Mouse (Mus musculus) myocyte (in vitro differentiated cells): ENCODE data around the gene H1foo. TPM values are rescaled to one million over a fixed set of nuclear protein-coding genes. Genes with fewer than 3 reads are reported as not detected.

Source experiments
- H3K27me3 ChIP-seq: one replicate; pipeline ENCODE4 v1.6.1; 2011; ENCODE audit not compliant: control insufficient read depth, insufficient read depth, insufficient read length
- H3K36me3 ChIP-seq: one replicate; pipeline ENCODE4 v1.6.1; 2011; ENCODE audit not compliant: control insufficient read depth, insufficient read depth
- H3K4me2 ChIP-seq: one replicate; pipeline ENCODE4 v1.6.1; 2011; ENCODE audit warnings: low read depth, control low read depth
- H3K4me3 ChIP-seq: one replicate; pipeline ENCODE4 v1.5.1; 2011; ENCODE audit warnings: mild to moderate bottlenecking, control low read depth, moderate library complexity
- H3K79me2 ChIP-seq: one replicate; pipeline ENCODE4 v1.6.1; 2011; ENCODE audit not compliant: control insufficient read depth, insufficient read depth
- H3ac ChIP-seq: one replicate; pipeline ENCODE4 v1.6.1; 2011; ENCODE audit not compliant: control insufficient read depth, insufficient read length
- CEBPB ChIP-seq: IDR thresholded peaks from 2 replicates; pipeline ENCODE4 v1.6.1; 2011; ENCODE audit warnings: mild to moderate bottlenecking, moderate library complexity; ENCODE audit not compliant: poor library complexity, insufficient read depth, severe bottlenecking
- E2F4 ChIP-seq: IDR thresholded peaks from one replicate; pipeline ENCODE4 v1.6.1; 2011; ENCODE audit warnings: mild to moderate bottlenecking, control low read depth, moderate library complexity; ENCODE audit not compliant: insufficient read depth
- MAX ChIP-seq: IDR thresholded peaks from one replicate; pipeline ENCODE4 v1.6.1; 2011; ENCODE audit warnings: low read depth, mild to moderate bottlenecking, control low read depth
- MYOD1 ChIP-seq, 3 experiments: IDR thresholded peaks; one replicate each; pipeline ENCODE4 v1.6.1; 2011; ENCODE audit warnings: control low read depth in 2 of 3, low read depth in 2 of 3, mild to moderate bottlenecking in 2 of 3, moderate library complexity in 1 of 3; ENCODE audit not compliant: insufficient read length in 2 of 3, control insufficient read depth in 1 of 3
- MYOG ChIP-seq, 3 experiments: IDR thresholded peaks; one replicate each; pipeline ENCODE4 v1.6.1; 2011; ENCODE audit warnings: control low read depth in 2 of 3, low read depth in 2 of 3, mild to moderate bottlenecking in 2 of 3; ENCODE audit not compliant: insufficient read length in 2 of 3, control insufficient read depth in 1 of 3, insufficient read depth in 1 of 3
- POLR2A ChIP-seq: IDR thresholded peaks from one replicate; pipeline ENCODE4 v1.6.1; 2011; ENCODE audit warnings: low read depth, mild to moderate bottlenecking, control low read depth, moderate library complexity; ENCODE audit not compliant: insufficient read length
- POLR2AphosphoS2 ChIP-seq: IDR thresholded peaks from one replicate; pipeline ENCODE4 v1.6.1; 2011; ENCODE audit warnings: low read depth, control low read depth; ENCODE audit not compliant: insufficient read length
- REST ChIP-seq: IDR thresholded peaks from one replicate; pipeline ENCODE4 v1.6.1; 2011; ENCODE audit warnings: mild to moderate bottlenecking, control low read depth, moderate library complexity; ENCODE audit not compliant: insufficient read depth, insufficient read length
- SRF ChIP-seq: IDR thresholded peaks from one replicate; pipeline ENCODE4 v1.6.1; 2011; ENCODE audit warnings: low read depth; ENCODE audit not compliant: control insufficient read depth, insufficient read length
- TCF12 ChIP-seq: IDR thresholded peaks from one replicate; pipeline ENCODE4 v1.6.1; 2011; ENCODE audit warnings: mild to moderate bottlenecking, control low read depth; ENCODE audit not compliant: poor library complexity, insufficient read depth, severe bottlenecking
- TCF3 ChIP-seq: IDR thresholded peaks from one replicate; pipeline ENCODE4 v1.6.1; 2011; ENCODE audit warnings: low read depth, control low read depth; ENCODE audit not compliant: insufficient read length
- USF1 ChIP-seq: IDR thresholded peaks from one replicate; pipeline ENCODE4 v1.6.1; 2011; ENCODE audit warnings: low read depth, mild to moderate bottlenecking, control low read depth, moderate library complexity
- polyA plus RNA-seq: library from polyadenylated mRNA; unstranded; fragments of >200 nt; fragmentation: generic; extraction: Trizol; gene quantifications from one replicate; pipeline ENCODE4 v1.2.1, GENCODE M21; 2012; ENCODE audit warnings: missing spikeins

Gene H1foo
- polyA plus RNA-seq, 1 experiment = not detected

DNA sequence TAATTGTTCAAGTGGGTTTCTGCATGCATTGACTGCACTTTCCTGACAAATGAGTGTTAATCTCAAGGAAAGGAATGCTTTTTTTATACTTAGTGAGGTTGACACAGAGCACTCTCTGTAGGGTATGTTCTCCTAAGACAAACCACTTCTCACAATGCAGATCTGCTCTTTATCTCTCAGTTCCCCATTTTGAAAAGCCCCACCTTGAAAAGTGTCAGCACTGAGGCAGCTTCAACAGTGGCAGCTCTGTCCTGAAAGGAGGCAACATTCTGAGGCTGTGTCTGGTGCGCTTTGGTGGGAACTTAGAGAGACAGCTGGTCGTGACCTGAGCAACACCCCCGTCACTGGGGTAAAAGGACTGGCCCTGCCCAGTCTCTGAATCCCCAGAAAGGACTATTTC, 35.7 kb upstream of the H1foo start:
- H3K4me3 ChIP-seq = no peak overlapping the region
- H3K27me3 ChIP-seq = no peaks in the 10 kb centered on the region
- H3K4me2 ChIP-seq = no peak overlapping the region
- no peaks in the 10 kb centered on the region for H3K36me3 ChIP-seq
- no peaks in the 10 kb centered on the region for H3K79me2 ChIP-seq
- no peak overlapping the region for H3ac ChIP-seq
- TF ChIP-seq MAX (no peak), POLR2A (no peak), POLR2AphosphoS2 (no peak), USF1 (no peak), MYOG (IDR thresholded peaks at IDR 0.05; ENCODE audit: control insufficient read depth in 1 of 3, insufficient read depth in 1 of 3, insufficient read length in 2 of 3, low read depth in 2 of 3) (no peak), CEBPB (no peak), TCF3 (no peak), SRF (no peak), E2F4 (no peak), REST (no peak), MYOD1 (IDR thresholded peaks at IDR 0.05; ENCODE audit: control insufficient read depth in 1 of 3, insufficient read length in 2 of 3, low read depth in 2 of 3) (no peak), TCF12 (no peak)

DNA sequence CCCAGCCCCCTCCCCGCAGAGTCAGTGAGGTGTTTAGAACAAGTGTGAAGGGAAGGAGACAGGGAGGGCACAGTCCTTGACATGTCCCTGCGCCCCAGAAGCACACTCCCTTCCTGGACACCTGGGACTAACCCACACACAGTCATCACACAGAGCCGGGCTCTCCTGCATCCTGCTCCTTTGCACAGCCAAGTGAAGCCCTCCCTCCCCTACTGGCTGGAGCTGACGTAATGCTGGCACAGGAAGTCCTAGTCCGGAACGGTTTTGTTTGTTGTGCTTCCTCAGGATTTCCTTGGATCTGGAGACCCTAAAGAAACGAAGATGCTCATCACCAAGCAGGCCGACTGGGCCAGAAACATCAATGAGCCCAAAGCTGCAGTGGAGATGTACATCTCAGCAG, 34.8 kb upstream of the H1foo start:
- no peak overlapping the region for H3K4me2 ChIP-seq
- TF ChIP-seq MYOG (IDR thresholded peaks at IDR 0.05; ENCODE audit: control insufficient read depth in 1 of 3, insufficient read depth in 1 of 3, insufficient read length in 2 of 3, low read depth in 2 of 3) (no peak), POLR2AphosphoS2 (no peak), MYOD1 (IDR thresholded peaks at IDR 0.05; ENCODE audit: control insufficient read depth in 1 of 3, insufficient read length in 2 of 3, low read depth in 2 of 3) (no peak)
- H3K36me3 ChIP-seq = no peaks in the 10 kb centered on the region
- H3K4me3 ChIP-seq = no peak overlapping the region
- no peak overlapping the region for H3ac ChIP-seq
- H3K27me3 ChIP-seq = no peaks in the 10 kb centered on the region
- no peaks in the 10 kb centered on the region for H3K79me2 ChIP-seq

DNA sequence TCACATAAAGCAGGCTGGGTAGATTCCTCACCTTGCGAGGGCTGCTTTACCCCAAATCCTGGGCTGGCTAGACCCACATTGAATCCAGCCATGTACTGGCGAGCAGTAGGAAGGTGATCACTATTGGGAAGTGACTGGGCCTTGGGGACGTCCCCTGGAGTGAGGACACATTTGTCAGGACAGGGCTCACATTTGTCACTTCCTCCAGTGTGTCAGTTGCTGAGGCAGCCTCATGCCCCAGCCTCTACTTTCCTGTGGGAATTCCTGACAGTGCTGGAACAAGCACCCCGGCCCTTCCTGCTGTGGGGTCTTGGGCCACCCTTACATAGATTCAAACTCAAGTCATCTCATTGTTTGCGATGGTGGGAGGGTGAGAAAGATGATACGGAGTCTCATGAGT, 33.0 kb upstream of the H1foo start:
- no peak overlapping the region for H3ac ChIP-seq
- no peaks in the 10 kb centered on the region for H3K79me2 ChIP-seq
- TF ChIP-seq MYOG (IDR thresholded peaks at IDR 0.05; ENCODE audit: control insufficient read depth in 1 of 3, insufficient read depth in 1 of 3, insufficient read length in 2 of 3, low read depth in 2 of 3) = no peak
- TF ChIP-seq TCF3 = no peak
- TF ChIP-seq SRF = no peak
- TF ChIP-seq MAX = no peak
- no peak for TF ChIP-seq E2F4
- no peak for TF ChIP-seq MYOD1 (IDR thresholded peaks at IDR 0.05; ENCODE audit: control insufficient read depth in 1 of 3, insufficient read length in 2 of 3, low read depth in 2 of 3)
- no peak for TF ChIP-seq TCF12
- TF ChIP-seq USF1 = no peak
- TF ChIP-seq POLR2A = no peak
- no peak for TF ChIP-seq REST
- no peak for TF ChIP-seq POLR2AphosphoS2
- TF ChIP-seq CEBPB = no peak
- H3K4me3 ChIP-seq = no peak overlapping the region
- H3K4me2 ChIP-seq = no peak overlapping the region
- H3K27me3 ChIP-seq = no peaks in the 10 kb centered on the region
- no peaks in the 10 kb centered on the region for H3K36me3 ChIP-seq

DNA sequence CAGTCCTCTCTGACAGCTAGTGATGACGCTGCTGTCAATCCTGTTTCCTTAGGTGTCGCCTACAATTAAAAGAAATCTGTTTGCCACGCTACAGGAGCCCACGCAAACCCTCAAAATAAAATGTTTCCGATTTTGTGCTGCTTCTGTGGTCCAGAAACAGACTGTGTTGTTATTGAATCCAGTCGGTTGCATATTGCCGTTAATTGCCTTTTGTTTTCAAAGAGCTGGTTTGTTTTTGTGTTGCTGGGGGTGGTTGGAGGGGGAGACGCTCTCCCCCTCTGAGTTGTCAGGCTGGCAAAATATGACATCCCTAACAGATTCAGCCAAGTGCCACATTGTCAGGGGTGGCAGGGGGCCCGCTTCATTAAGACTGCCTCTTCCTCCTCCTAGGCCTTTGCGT, 31.3 kb upstream of the H1foo start:
- Histone ChIP-seq H3K79me2 (no peaks in the 10 kb centered on the region), H3K27me3 (no peaks in the 10 kb centered on the region), H3K4me2 (no peak overlapping the region), H3K4me3 (no peak overlapping the region), H3ac (no peak overlapping the region), H3K36me3 (no peaks in the 10 kb centered on the region)
- TF ChIP-seq MYOG (IDR thresholded peaks at IDR 0.05; ENCODE audit: control insufficient read depth in 1 of 3, insufficient read depth in 1 of 3, insufficient read length in 2 of 3, low read depth in 2 of 3) (no peak), E2F4 (no peak), TCF12 (no peak), TCF3 (no peak), MAX (no peak), POLR2AphosphoS2 (no peak)

DNA sequence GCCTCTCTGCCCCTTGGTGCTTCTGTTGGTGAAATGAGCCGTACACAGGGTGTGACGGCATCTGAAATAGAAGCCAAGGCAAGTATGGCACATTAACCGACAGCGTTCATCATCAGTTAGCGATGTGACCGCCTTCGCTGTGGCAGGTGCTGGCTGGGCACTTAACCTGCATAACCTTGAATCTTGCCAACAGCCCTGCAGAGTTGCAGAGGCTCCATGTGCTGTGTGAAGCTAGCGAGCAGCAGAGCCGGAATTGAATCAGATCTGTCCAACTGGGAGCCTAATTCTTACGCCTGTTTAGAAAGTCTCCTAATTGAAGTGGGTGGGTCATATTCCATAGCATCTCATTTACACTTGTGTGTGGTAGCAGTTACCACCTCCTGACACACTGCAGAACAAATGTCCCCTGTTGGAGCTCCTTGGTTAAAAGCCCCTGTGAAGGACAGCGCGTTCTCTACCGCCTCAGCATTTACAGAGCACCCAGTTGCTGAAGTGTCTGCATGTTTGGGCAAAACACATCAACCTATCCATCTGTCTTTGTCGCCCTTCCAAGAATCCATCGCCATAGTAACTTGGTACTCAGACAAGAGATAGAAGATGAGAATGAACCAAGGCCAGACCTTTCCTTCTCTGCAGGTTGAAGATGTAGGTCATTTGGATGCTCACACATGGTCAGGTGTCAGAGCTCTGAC, 30.1 kb upstream of the H1foo start:
- no peak overlapping the region for H3ac ChIP-seq
- no peaks in the 10 kb centered on the region for H3K79me2 ChIP-seq

More for the DNA sequence above, 30.1 kb upstream of the H1foo start:
- no peaks in the 10 kb centered on the region for H3K36me3 ChIP-seq
- TF ChIP-seq MYOD1 (IDR thresholded peaks at IDR 0.05; ENCODE audit: control insufficient read depth in 1 of 3, insufficient read length in 2 of 3, low read depth in 2 of 3) (no peak), USF1 (no peak), TCF3 (no peak), E2F4 (no peak), TCF12 (no peak), CEBPB (no peak), POLR2A (no peak), MAX (no peak), SRF (no peak), REST (no peak), POLR2AphosphoS2 (no peak), MYOG (IDR thresholded peaks at IDR 0.05; ENCODE audit: control insufficient read depth in 1 of 3, insufficient read depth in 1 of 3, insufficient read length in 2 of 3, low read depth in 2 of 3) (no peak)
- H3K27me3 ChIP-seq = no peaks in the 10 kb centered on the region
- H3K4me2 ChIP-seq = no peak overlapping the region
- no peak overlapping the region for H3K4me3 ChIP-seq
